Mouse (Mus musculus) neural tube, embryonic 12.5 days (tissue): ENCODE measurements at regions not wholly inside any gene's neighbourhood (a gene's known extent, or its start where the extent isn't known, plus 50 kb on each side); places are given as distances from the start of the nearest gene placed in this dataset.

ENCODE experiments used
- ATAC-seq: fragments of 200-750 bp; cut with Nextera tagmentation; 2 replicates; pipeline ENCODE4 v1.8.0; 2017; ENCODE audit warnings: low read depth, mild to moderate bottlenecking, moderate TSS enrichment, moderate library complexity; ENCODE audit not compliant: low FRiP score
- H3K27ac ChIP-seq: fragments of 300-500 bp; sonication (generic); 2 replicates; pipeline ENCODE4 v1.5.1; 2016
- H3K27me3 ChIP-seq: fragments of 300-500 bp; sonication (generic); replicated peaks from 2 replicates; pipeline ENCODE4 v1.6.1; 2016; ENCODE audit warnings: mild to moderate bottlenecking
- H3K36me3 ChIP-seq: fragments of 300-500 bp; sonication (generic); 2 replicates; pipeline ENCODE4 v1.6.1; 2016; ENCODE audit warnings: mild to moderate bottlenecking
- H3K4me1 ChIP-seq: fragments of 300-500 bp; sonication (generic); 2 replicates; pipeline ENCODE4 v1.6.1; 2016
- H3K4me2 ChIP-seq: fragments of 300-500 bp; sonication (generic); replicated peaks from 2 replicates; pipeline ENCODE4 v1.6.1; 2016; ENCODE audit warnings: mild to moderate bottlenecking
- H3K4me3 ChIP-seq: fragments of 300-500 bp; sonication (generic); 2 replicates; pipeline ENCODE4 v1.5.1; 2016
- H3K9ac ChIP-seq: fragments of 300-500 bp; sonication (generic); 2 replicates; pipeline ENCODE4 v1.6.1; 2016; ENCODE audit warnings: mild to moderate bottlenecking
- H3K9me3 ChIP-seq: fragments of 300-500 bp; sonication (generic); 2 replicates; pipeline ENCODE4 v1.6.1; 2016; ENCODE audit warnings: mild to moderate bottlenecking
- WGBS: fragments of 180-500 bp; shearing (Covaris S2); methylation state at CpG from one replicate; pipeline ENCODE4 v1.1.7; 2016; 5-methylcytosine and 5-hydroxymethylcytosine counted together

- H3K9me3 ChIP-seq = no peaks in the 10 kb centered on the region
- no peak overlapping the region for H3K4me3 ChIP-seq
- no peaks in the 10 kb centered on the region for H3K27me3 ChIP-seq
- H3K36me3 ChIP-seq = peaks cover 53% of the 10 kb centered on the region
- H3K4me1 ChIP-seq = no peaks in the 10 kb centered on the region
- no peak overlapping the region for H3K27ac ChIP-seq
- H3K4me2 ChIP-seq = no peak overlapping the region
- no peak for ATAC-seq
- no peak overlapping the region for H3K9ac ChIP-seq
- 96% methylated on average over 20 of the region's 20 CpGs for WGBS
Measured at GRCm38 (mm10) chr13:107726491-107726890, 317.8 kb upstream of the Smim15 start.

- Histone ChIP-seq H3K9me3 (no peaks in the 10 kb centered on the region), H3K36me3 (peaks cover 12% of the 10 kb centered on the region), H3K4me2 (no peak overlapping the region), H3K4me1 (0 out of 2 replicates have a peak, but pooled peaks cover 5% of the 10 kb centered on the region), H3K27me3 (no peaks in the 10 kb centered on the region), H3K9ac (no peak overlapping the region), H3K4me3 (no peak overlapping the region), H3K27ac (no peak overlapping the region)
- 85% methylated on average over 11 of the region's 11 CpGs for WGBS
- no peak for ATAC-seq
Measured at GRCm38 (mm10) chr13:107721901-107722300, 322.3 kb upstream of the Smim15 start.

- Histone ChIP-seq H3K4me1 (0 out of 2 replicates have a peak, but pooled peaks cover 5% of the 10 kb centered on the region), H3K27ac (no peak overlapping the region), H3K36me3 (peaks cover 5% of the 10 kb centered on the region; the same call in 1 of the 2 replicates), H3K4me2 (no peak overlapping the region), H3K9me3 (no peaks in the 10 kb centered on the region), H3K4me3 (no peak overlapping the region), H3K27me3 (no peaks in the 10 kb centered on the region), H3K9ac (no peak overlapping the region)
- ATAC-seq = no peak
- 78% methylated on average over 8 of the region's 8 CpGs for WGBS
Measured at GRCm38 (mm10) chr13:107720874-107721574, 323.2 kb upstream of the Smim15 start.

- Histone ChIP-seq H3K9me3 (no peaks in the 10 kb centered on the region), H3K4me1 (0 out of 2 replicates have a peak, but pooled peaks cover 5% of the 10 kb centered on the region), H3K4me3 (no peak overlapping the region), H3K27ac (no peak overlapping the region), H3K9ac (no peak overlapping the region), H3K27me3 (no peaks in the 10 kb centered on the region), H3K36me3 (no peaks in the 10 kb centered on the region), H3K4me2 (no peak overlapping the region)
- 55% methylated on average over 14 of the region's 14 CpGs for WGBS
- ATAC-seq = no peak
Measured at GRCm38 (mm10) chr13:107718973-107719620, 325.1 kb upstream of the Smim15 start.

GRCm38 (mm10) chr13:107715616-107716015 is 328.6 kb upstream of the Smim15 start:
- H3K36me3 ChIP-seq = no peaks in the 10 kb centered on the region
- H3K4me2 ChIP-seq = no peak overlapping the region
- no peaks in the 10 kb centered on the region for H3K27me3 ChIP-seq
- ATAC-seq = no peak
- no peak overlapping the region for H3K4me3 ChIP-seq
- H3K4me1 ChIP-seq = 0 out of 2 replicates have a peak, but pooled peaks cover 5% of the 10 kb centered on the region
- whole genome bisulfite sequencing = 92% methylated on average over 4 of the region's 4 CpGs
- no peaks in the 10 kb centered on the region for H3K9me3 ChIP-seq
- H3K27ac ChIP-seq = no peak overlapping the region
- H3K9ac ChIP-seq = no peak overlapping the region

GRCm38 (mm10) chr13:107714001-107714400 is 330.2 kb upstream of the Smim15 start:
- Histone ChIP-seq H3K27ac (no peak overlapping the region), H3K36me3 (no peaks in the 10 kb centered on the region), H3K9me3 (no peaks in the 10 kb centered on the region), H3K27me3 (no peaks in the 10 kb centered on the region), H3K4me3 (no peak overlapping the region), H3K9ac (no peak overlapping the region), H3K4me1 (0 out of 2 replicates have a peak, but pooled peaks cover 1% of the 10 kb centered on the region), H3K4me2 (no peak overlapping the region)
- 86% methylated on average over 1 of the region's 1 CpGs for WGBS
- ATAC-seq = no peak

- 85% methylated on average over 4 of the region's 4 CpGs for WGBS
Measured at GRCm38 (mm10) chr13:107711341-107711994, 332.8 kb upstream of the Smim15 start.

GRCm38 (mm10) chr13:107710368-107710767 is 333.9 kb upstream of the Smim15 start:
- WGBS = 90% methylated on average over 4 of the region's 4 CpGs
- Histone ChIP-seq H3K9me3 (no peaks in the 10 kb centered on the region), H3K27ac (no peak overlapping the region), H3K4me3 (no peak overlapping the region), H3K4me1 (no peaks in the 10 kb centered on the region), H3K27me3 (no peaks in the 10 kb centered on the region), H3K4me2 (no peak overlapping the region), H3K9ac (no peak overlapping the region), H3K36me3 (no peaks in the 10 kb centered on the region)
- ATAC-seq = no peak

More at GRCm38 (mm10) chr13:107711341-107711994, 332.8 kb upstream of the Smim15 start:
- H3K27me3 ChIP-seq = no peaks in the 10 kb centered on the region
- H3K4me2 ChIP-seq = no peak overlapping the region
- H3K4me1 ChIP-seq = no peaks in the 10 kb centered on the region
- H3K27ac ChIP-seq = no peak overlapping the region
- H3K9me3 ChIP-seq = no peaks in the 10 kb centered on the region
- no peak overlapping the region for H3K9ac ChIP-seq
- no peak for ATAC-seq
- H3K36me3 ChIP-seq = no peaks in the 10 kb centered on the region
- no peak overlapping the region for H3K4me3 ChIP-seq

- no peaks in the 10 kb centered on the region for H3K27me3 ChIP-seq
- no peak for ATAC-seq
- H3K4me1 ChIP-seq = no peaks in the 10 kb centered on the region
- 70% methylated on average over 2 of the region's 2 CpGs for WGBS
- no peak overlapping the region for H3K4me3 ChIP-seq
- no peaks in the 10 kb centered on the region for H3K9me3 ChIP-seq
- no peak overlapping the region for H3K27ac ChIP-seq
- no peak overlapping the region for H3K9ac ChIP-seq
- no peak overlapping the region for H3K4me2 ChIP-seq
- H3K36me3 ChIP-seq = no peaks in the 10 kb centered on the region
Measured at GRCm38 (mm10) chr13:107709828-107710227, 334.4 kb upstream of the Smim15 start.

- Histone ChIP-seq H3K27ac (no peak overlapping the region), H3K4me2 (no peak overlapping the region), H3K36me3 (no peaks in the 10 kb centered on the region), H3K9me3 (no peaks in the 10 kb centered on the region), H3K9ac (no peak overlapping the region), H3K4me1 (peaks cover 14% of the 10 kb centered on the region; the same call in 1 of the 2 replicates), H3K27me3 (no peaks in the 10 kb centered on the region), H3K4me3 (no peak overlapping the region)
- ATAC-seq = no peak
- WGBS = 58% methylated on average over 7 of the region's 7 CpGs
Measured at GRCm38 (mm10) chr13:107703736-107704135, 340.5 kb upstream of the Smim15 start.

- Histone ChIP-seq H3K36me3 (no peaks in the 10 kb centered on the region), H3K27me3 (no peaks in the 10 kb centered on the region), H3K9me3 (no peaks in the 10 kb centered on the region), H3K4me3 (no peak overlapping the region), H3K27ac (no peak overlapping the region), H3K4me1 (peaks cover 14% of the 10 kb centered on the region; the same call in 1 of the 2 replicates), H3K9ac (no peak overlapping the region), H3K4me2 (no peak overlapping the region)
- 45% methylated on average over 10 of the region's 10 CpGs for WGBS
- ATAC-seq = peak; percentile 85
Measured at GRCm38 (mm10) chr13:107700268-107701139, 343.7 kb upstream of the Smim15 start.
